ENCODE assay signal across 9 mouse cellular contexts in genomic region chr17:26895578-26895977, GRCm38 (mm10). TPM values are rescaled to one million over a fixed set of nuclear protein-coding genes. Genes with fewer than 3 reads are reported as not detected.
DNase-seq lines count a peak whose midpoint lies in the region; ATAC-seq and TF ChIP-seq lines count a peak whose summit lies in the region.
"Had no signal": no experiment of that assay in that cellular context is flagged by ENCODE, and none has a peak within 500 bp of the region (broad histone marks: within the 10 kb centered on the region; RNA-seq: fewer than 3 reads in every experiment).

No protein-coding gene starts in this region.

- TF ChIP-seq POLR2A in testis, adult 2 months (IDR thresholded peaks at IDR 0.05; ENCODE audit: control insufficient read depth, low read depth, low read length), result no peak

- no peak overlapping the region for H3K9ac ChIP-seq in forebrain, embryonic 15.5 days (replicated peaks)
- H3K9ac ChIP-seq: limb, embryonic 13.5 days had no signal

- 13% methylated on average over 10 of the region's 10 CpGs for WGBS in forebrain, embryonic 10.5 days
- 13% methylated on average over 10 of the region's 10 CpGs for WGBS in forebrain, embryonic 15.5 days

- H3K27ac ChIP-seq in forebrain, embryonic 10.5 days, result no peak overlapping the region
- no peak overlapping the region for H3K27ac ChIP-seq in forebrain, embryonic 15.5 days (replicated peaks)
- no peak overlapping the region for H3K27ac ChIP-seq in testis, adult 2 months (ENCODE audit: control insufficient read depth, insufficient read depth, low read depth, low read length)
- H3K27ac ChIP-seq: limb, embryonic 13.5 days had no signal

- peak; percentile 89 for TF ChIP-seq CTCF in testis, adult 2 months (IDR thresholded peaks at IDR 0.05; ENCODE audit: control insufficient read depth, insufficient read depth, insufficient replicate concordance, low read depth, low read length)

- intact Hi-C loops in gastrocnemius, postnatal 36 days (cut with DNase I), result loop anchor here (5.0 kb wide), 1 partner anchor 52 kb away; no protein-coding TSS in a partner anchor

- peaks cover 17% of the 10 kb centered on the region; the same call in 1 of the 2 replicates for H3K27me3 ChIP-seq in forebrain, embryonic 10.5 days (ENCODE audit: poor library complexity, severe bottlenecking)
- no peaks in the 10 kb centered on the region for H3K27me3 ChIP-seq in forebrain, embryonic 15.5 days
- no peaks in the 10 kb centered on the region for H3K27me3 ChIP-seq in testis, adult 2 months (ENCODE audit: control insufficient read depth, insufficient read depth, low read length)

- H3K36me3 ChIP-seq in forebrain, embryonic 10.5 days (replicated peaks), result no peaks in the 10 kb centered on the region
- no peaks in the 10 kb centered on the region for H3K36me3 ChIP-seq in forebrain, embryonic 15.5 days
- H3K36me3 ChIP-seq in testis, adult 2 months (ENCODE audit: control insufficient read depth, insufficient read depth, low read length), result no peaks in the 10 kb centered on the region
- H3K36me3 ChIP-seq: limb, embryonic 13.5 days had no signal

- H3K9me3 ChIP-seq in forebrain, embryonic 10.5 days, result no peaks in the 10 kb centered on the region
- no peaks in the 10 kb centered on the region for H3K9me3 ChIP-seq in forebrain, embryonic 15.5 days
- H3K9me3 ChIP-seq: limb, embryonic 13.5 days had no signal

- H3K4me2 ChIP-seq in forebrain, embryonic 15.5 days (replicated peaks), result no peak overlapping the region
- H3K4me2 ChIP-seq: limb, embryonic 13.5 days had no signal

- ATAC-seq in forebrain, embryonic 15.5 days (replicated peaks), result no peak
- ATAC-seq in monocyte, adult 5-6 weeks (replicated peaks; ENCODE audit: insufficient number of reproducible peaks, low FRiP score, low TSS enrichment, poor library complexity, severe bottlenecking), result peak; percentile 65; the same call in 1 of the 2 replicates

- peaks cover 22% of the 10 kb centered on the region for H3K4me1 ChIP-seq in forebrain, embryonic 10.5 days
- H3K4me1 ChIP-seq in forebrain, embryonic 15.5 days, result peaks cover 25% of the 10 kb centered on the region
- no peaks in the 10 kb centered on the region for H3K4me1 ChIP-seq in testis, adult 2 months (ENCODE audit: control insufficient read depth, insufficient read depth, low read length)

- DNase-seq in forebrain, embryonic 10.5 days (ENCODE audit: extremely low spot score, low spot score), result peak; percentile 79
- DNase-seq in MEL-GATA-1-ER (ENCODE audit: extremely low read depth, low read depth), result peak; percentile 48
- DNase-seq in cerebellum, adult 18-20 months, result peak; percentile 78 to 79
- peak; percentile 50 to 70 for DNase-seq in gastrocnemius, postnatal 36 days
- DNase-seq in layer of hippocampus, postnatal 14 days (ENCODE audit: low spot score in 2 of 2), result peak; percentile 52 to 59

- no peak overlapping the region for H3K4me3 ChIP-seq in forebrain, embryonic 10.5 days
- no peak overlapping the region for H3K4me3 ChIP-seq in forebrain, embryonic 15.5 days
- no peak overlapping the region for H3K4me3 ChIP-seq in testis, adult 2 months (ENCODE audit: control insufficient read depth, low read depth, low read length)
- H3K4me3 ChIP-seq: limb, embryonic 13.5 days had no signal

RNA-seq across cellular contexts. Expression of gene Kifc5b, which starts 21.3 kb away (rescaled TPM):
- polyA plus RNA-seq in forebrain, embryonic 10.5 days (2016; fragmentation: Nextera tagmentation; extraction: Ambion mirVana), result 11.7 and 12.5 TPM in 2 replicates
- polyA plus RNA-seq in forebrain, embryonic 15.5 days (2015; fragmentation: Nextera tagmentation; extraction: Ambion mirVana), result 4.3 and 5.5 TPM in 2 replicates
- total RNA-seq in gastrocnemius, postnatal 36 days (2021), result under 1 TPM; 0.49 to 0.64 TPM
- 1 to 10 TPM; 2.7 to 3.1 TPM for total RNA-seq in layer of hippocampus, postnatal 14 days (2021)
- total RNA-seq in monocyte, adult 5-6 weeks (2017), result 1.5 to 3.2 TPM (median 2.3 TPM) in 3 replicates
- polyA plus RNA-seq in testis, adult 2 months (2012; rRNA removed), result 6.5 TPM in 2 replicates

RNA-seq across cellular contexts. Expression of gene Phf1, which starts 37.3 kb away (rescaled TPM):
- polyA plus RNA-seq in forebrain, embryonic 10.5 days (2016; fragmentation: Nextera tagmentation; extraction: Ambion mirVana), result 2.8 and 2.9 TPM in 2 replicates
- polyA plus RNA-seq in forebrain, embryonic 15.5 days (2015; fragmentation: Nextera tagmentation; extraction: Ambion mirVana), result 17.2 and 18.3 TPM in 2 replicates
- 1 to 10 TPM; 5.8 to 6.3 TPM for total RNA-seq in gastrocnemius, postnatal 36 days (2021)
- 10 to 100 TPM; 18.6 to 21.0 TPM for total RNA-seq in layer of hippocampus, postnatal 14 days (2021)
- total RNA-seq in monocyte, adult 5-6 weeks (2017), result 26.2 to 57.6 TPM (median 30.0 TPM) in 3 replicates
- 132 and 136 TPM in 2 replicates for polyA plus RNA-seq in testis, adult 2 months (2012; rRNA removed)

RNA-seq across cellular contexts. Expression of gene Cuta, which starts 43.8 kb away (rescaled TPM):
- 180 and 184 TPM in 2 replicates for polyA plus RNA-seq in forebrain, embryonic 10.5 days (2016; fragmentation: Nextera tagmentation; extraction: Ambion mirVana)
- polyA plus RNA-seq in forebrain, embryonic 15.5 days (2015; fragmentation: Nextera tagmentation; extraction: Ambion mirVana), result 144 and 150 TPM in 2 replicates
- 10 to 100 TPM; 82.8 to 91.1 TPM for total RNA-seq in gastrocnemius, postnatal 36 days (2021)
- 100 to 1,000 TPM; 109 to 115 TPM for total RNA-seq in layer of hippocampus, postnatal 14 days (2021)
- total RNA-seq in monocyte, adult 5-6 weeks (2017), result 22.8 to 35.9 TPM (median 25.9 TPM) in 3 replicates
- 24.0 and 30.9 TPM in 2 replicates for polyA plus RNA-seq in testis, adult 2 months (2012; rRNA removed)

RNA-seq across cellular contexts. Expression of gene Syngap1, which starts 45.5 kb away (rescaled TPM):
- polyA plus RNA-seq in forebrain, embryonic 10.5 days (2016; fragmentation: Nextera tagmentation; extraction: Ambion mirVana), result 1.5 and 1.9 TPM in 2 replicates
- 6.5 and 7.3 TPM in 2 replicates for polyA plus RNA-seq in forebrain, embryonic 15.5 days (2015; fragmentation: Nextera tagmentation; extraction: Ambion mirVana)
- total RNA-seq in gastrocnemius, postnatal 36 days (2021), result 1 to 10 TPM; 3.4 to 3.5 TPM
- total RNA-seq in layer of hippocampus, postnatal 14 days (2021), result 100 to 1,000 TPM; 512 to 532 TPM
- 0.76 to 3.9 TPM (median 0.96 TPM) in 3 replicates for total RNA-seq in monocyte, adult 5-6 weeks (2017)
- 109 and 113 TPM in 2 replicates for polyA plus RNA-seq in testis, adult 2 months (2012; rRNA removed)

RNA-seq across cellular contexts. Expression of gene Nkx2-5, which starts 50.8 kb away (rescaled TPM):
- not detected in 2 replicates for polyA plus RNA-seq in forebrain, embryonic 10.5 days (2016; fragmentation: Nextera tagmentation; extraction: Ambion mirVana)
- 0.59 TPM in 1 of 2 replicates, not detected in the other for polyA plus RNA-seq in forebrain, embryonic 15.5 days (2015; fragmentation: Nextera tagmentation; extraction: Ambion mirVana)
- not detected for total RNA-seq in gastrocnemius, postnatal 36 days (2021)
- total RNA-seq in layer of hippocampus, postnatal 14 days (2021), result not detected
- total RNA-seq in monocyte, adult 5-6 weeks (2017), result not detected in 3 replicates
- not detected in 2 replicates for polyA plus RNA-seq in testis, adult 2 months (2012; rRNA removed)
- polyA plus RNA-seq: limb, embryonic 13.5 days had no signal
